In the genomic region with DNA sequence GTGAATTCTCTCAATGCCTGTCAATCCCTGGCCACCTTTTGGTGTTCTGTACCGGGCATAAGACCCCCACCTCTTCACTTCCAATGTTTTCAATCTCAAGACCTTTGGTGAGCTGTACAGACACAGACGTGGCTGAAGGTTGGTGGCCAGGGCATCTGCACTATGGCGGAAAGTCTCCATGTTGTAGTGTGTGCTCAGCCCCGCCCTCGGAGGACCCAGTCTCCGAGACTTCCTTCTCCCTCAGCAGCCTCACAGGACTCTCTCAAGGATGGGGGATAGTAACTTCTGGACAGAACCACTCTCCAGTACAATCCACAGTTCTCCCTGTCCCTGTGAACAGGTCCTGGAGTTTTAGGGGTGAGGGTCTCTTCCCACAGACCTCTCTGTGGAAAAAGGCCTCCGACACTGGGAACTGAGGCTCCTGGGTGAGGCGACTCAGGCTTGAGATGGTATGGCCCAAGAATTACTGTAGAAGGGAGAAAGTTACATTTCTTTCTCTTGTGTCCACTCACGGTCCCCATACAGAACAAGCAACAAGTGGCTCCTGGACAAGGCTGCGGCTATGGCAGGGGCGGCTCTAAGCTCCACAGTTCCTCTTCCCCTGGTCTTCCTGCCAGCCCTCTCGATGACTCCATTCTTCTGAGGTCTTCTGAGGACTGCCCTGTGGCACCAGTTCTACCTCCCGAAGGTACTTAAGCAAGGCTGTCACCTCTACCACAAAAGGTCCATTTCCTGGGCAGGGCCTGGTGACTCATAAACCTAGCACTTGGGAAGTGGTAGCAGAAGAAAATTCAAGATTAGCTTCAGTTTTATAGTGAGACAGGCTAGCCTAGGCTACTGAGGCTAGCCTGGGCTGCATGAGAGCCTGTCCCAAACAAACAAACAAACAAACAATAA, we compare ENCODE assay signal across 16 mouse cellular contexts. TPM values are rescaled to one million over a fixed set of nuclear protein-coding genes. Genes with fewer than 3 reads are reported as not detected.
DNase-seq lines count a peak whose midpoint lies in the region; ATAC-seq and TF ChIP-seq lines count a peak whose summit lies in the region.
"Had no signal": no experiment of that assay in that cellular context is flagged by ENCODE, and none has a peak within 500 bp of the region (broad histone marks: within the 10 kb centered on the region; RNA-seq: fewer than 3 reads in every experiment).

No protein-coding gene starts in this region.

- no peak for ATAC-seq in midbrain, embryonic 14.5 days (ENCODE audit: low FRiP score, low TSS enrichment)
- ATAC-seq in hematopoietic stem cell, adult 5-6 weeks (replicated peaks in 1 of 2; ENCODE audit: insufficient read depth in 1 of 2, low FRiP score in 2 of 2, low TSS enrichment in 1 of 2, low read depth in 1 of 2, poor library complexity in 2 of 2, severe bottlenecking in 2 of 2), result peak; percentile 33 to 80
- no peak for ATAC-seq in stomach, embryonic 16.5 days (ENCODE audit: insufficient read depth, low FRiP score)
- ATAC-seq in intestine, embryonic 15.5 days, result no peak

- no peaks in the 10 kb centered on the region for H3K27me3 ChIP-seq in midbrain, embryonic 10.5 days (ENCODE audit: low read depth, poor library complexity, severe bottlenecking)
- H3K27me3 ChIP-seq in midbrain, embryonic 14.5 days (ENCODE audit: control insufficient read depth, insufficient read depth, low read length), result no peaks in the 10 kb centered on the region
- H3K27me3 ChIP-seq in stomach, embryonic 16.5 days (ENCODE audit: control insufficient read depth, insufficient read depth, low read length), result no peaks in the 10 kb centered on the region
- no peaks in the 10 kb centered on the region for H3K27me3 ChIP-seq in intestine, embryonic 15.5 days (replicated peaks)
- H3K27me3 ChIP-seq: embryonic facial prominence, embryonic 13.5 days; heart, embryonic 12.5 days had no signal

- H3K4me1 ChIP-seq in midbrain, embryonic 10.5 days, result peaks cover 27% of the 10 kb centered on the region
- H3K4me1 ChIP-seq in midbrain, embryonic 14.5 days (ENCODE audit: control insufficient read depth, insufficient read depth, low read length), result 0 out of 2 replicates have a peak, but pooled peaks cover 2% of the 10 kb centered on the region
- H3K4me1 ChIP-seq in stomach, embryonic 16.5 days (ENCODE audit: control insufficient read depth, insufficient read depth, low read length), result peaks cover 16% of the 10 kb centered on the region
- peaks cover 18% of the 10 kb centered on the region; the same call in 1 of the 2 replicates for H3K4me1 ChIP-seq in intestine, embryonic 15.5 days (replicated peaks)

- WGBS in midbrain, embryonic 10.5 days, result 88% methylated on average over 13 of the region's 13 CpGs
- WGBS in midbrain, embryonic 14.5 days, result 88% methylated on average over 13 of the region's 13 CpGs
- 71% methylated on average over 13 of the region's 13 CpGs for WGBS in stomach, embryonic 16.5 days
- 79% methylated on average over 13 of the region's 13 CpGs for WGBS in intestine, embryonic 15.5 days

- no peak overlapping the region for H3K4me2 ChIP-seq in midbrain, embryonic 14.5 days (ENCODE audit: low read length)
- H3K4me2 ChIP-seq in stomach, embryonic 16.5 days (ENCODE audit: low read depth, low read length), result 0 out of 2 replicates have a peak overlapping the region, but pooled peaks have one; percentile 5
- H3K4me2 ChIP-seq in intestine, embryonic 15.5 days (replicated peaks), result no peak overlapping the region
- H3K4me2 ChIP-seq: embryonic facial prominence, embryonic 13.5 days had no signal

- no peak overlapping the region for H3K9ac ChIP-seq in midbrain, embryonic 14.5 days (replicated peaks; ENCODE audit: low read length)
- no peak overlapping the region for H3K9ac ChIP-seq in stomach, embryonic 16.5 days (ENCODE audit: low read length)
- no peak overlapping the region for H3K9ac ChIP-seq in intestine, embryonic 15.5 days
- H3K9ac ChIP-seq: embryonic facial prominence, embryonic 13.5 days; heart, embryonic 12.5 days; lung, embryonic 14.5 days had no signal

- peak overlapping the region; percentile 13; the same call in 1 of the 2 replicates for H3K27ac ChIP-seq in midbrain, embryonic 10.5 days (replicated peaks)
- no peak overlapping the region for H3K27ac ChIP-seq in midbrain, embryonic 14.5 days (replicated peaks; ENCODE audit: low read depth, low read length)
- peak overlapping the region; percentile 67 for H3K27ac ChIP-seq in stomach, embryonic 16.5 days (ENCODE audit: low read length)
- H3K27ac ChIP-seq in layer of hippocampus, adult 2 months, result no peak overlapping the region
- H3K27ac ChIP-seq in intestine, embryonic 15.5 days, result no peak overlapping the region
- H3K27ac ChIP-seq: embryonic facial prominence, embryonic 13.5 days had no signal

- no peaks in the 10 kb centered on the region for H3K36me3 ChIP-seq in midbrain, embryonic 10.5 days
- H3K36me3 ChIP-seq in midbrain, embryonic 14.5 days (ENCODE audit: control insufficient read depth, insufficient read depth, low read length), result no peaks in the 10 kb centered on the region
- H3K36me3 ChIP-seq in stomach, embryonic 16.5 days (ENCODE audit: control insufficient read depth, insufficient read depth, low read length), result no peaks in the 10 kb centered on the region
- no peaks in the 10 kb centered on the region for H3K36me3 ChIP-seq in intestine, embryonic 15.5 days
- H3K36me3 ChIP-seq: embryonic facial prominence, embryonic 13.5 days; heart, embryonic 12.5 days had no signal

- TF ChIP-seq CTCF in layer of hippocampus, adult 2 months (conservative IDR thresholded peaks at IDR 0.05), result no peak

- no peak overlapping the region for H3K4me3 ChIP-seq in midbrain, embryonic 10.5 days
- H3K4me3 ChIP-seq in midbrain, embryonic 14.5 days (replicated peaks; ENCODE audit: low read depth, low read length), result no peak overlapping the region
- H3K4me3 ChIP-seq in stomach, embryonic 16.5 days (replicated peaks; ENCODE audit: low read length), result no peak overlapping the region
- H3K4me3 ChIP-seq in layer of hippocampus, adult 2 months, result no peak overlapping the region
- no peak overlapping the region for H3K4me3 ChIP-seq in intestine, embryonic 15.5 days (replicated peaks)
- H3K4me3 ChIP-seq: embryonic facial prominence, embryonic 13.5 days; heart, embryonic 12.5 days; myocyte had no signal

- H3K9me3 ChIP-seq in midbrain, embryonic 10.5 days (replicated peaks), result no peaks in the 10 kb centered on the region
- no peaks in the 10 kb centered on the region for H3K9me3 ChIP-seq in midbrain, embryonic 14.5 days (ENCODE audit: control insufficient read depth, low read length)
- no peaks in the 10 kb centered on the region for H3K9me3 ChIP-seq in stomach, embryonic 16.5 days (replicated peaks; ENCODE audit: control insufficient read depth, low read length)
- no peaks in the 10 kb centered on the region for H3K9me3 ChIP-seq in intestine, embryonic 15.5 days
- H3K9me3 ChIP-seq: embryonic facial prominence, embryonic 13.5 days; heart, embryonic 12.5 days had no signal

- DNase-seq in midbrain, embryonic 10.5 days (ENCODE audit: low spot score), result no peak
- no peak for DNase-seq in midbrain, embryonic 14.5 days
- DNase-seq in lung, postnatal 10 days, result peak; percentile 26
- DNase-seq in right cerebral cortex, postnatal 10 days (ENCODE audit: low spot score in 2 of 2), result no peak
- DNase-seq in layer of hippocampus, adult 2 months (ENCODE audit: low spot score in 2 of 2), result no peak
- DNase-seq: adrenal gland, postnatal 25 days; cerebellum, adult 18-20 months; kidney, postnatal 25 days; lung, embryonic 14.5 days had no signal

RNA-seq across cellular contexts. Expression of a gene that starts 29.5 kb away (rescaled TPM):
- 51.0 and 98.3 TPM in 2 replicates for polyA plus RNA-seq in midbrain, embryonic 10.5 days (2016; fragmentation: Nextera tagmentation; extraction: Ambion mirVana)
- 605 and 611 TPM in 2 replicates for polyA plus RNA-seq in midbrain, embryonic 14.5 days (2014; fragmentation: Nextera tagmentation; extraction: Ambion mirVana)
- total RNA-seq in hematopoietic stem cell, adult 5-6 weeks (2017), result not detected in 2 replicates
- 5.7 and 6.5 TPM in 2 replicates for polyA plus RNA-seq in stomach, embryonic 16.5 days (2015; fragmentation: Nextera tagmentation; extraction: Ambion mirVana)
- total RNA-seq in layer of hippocampus, adult 2 months (2021), result 100 to 1,000 TPM; 170 to 180 TPM
- polyA plus RNA-seq in intestine, embryonic 15.5 days (2015; fragmentation: Nextera tagmentation; extraction: Ambion mirVana), result 13.9 and 14.5 TPM in 2 replicates
- polyA plus RNA-seq: C2C12, myocyte had no signal

RNA-seq across cellular contexts. Expression of a gene that starts 30.0 kb away (rescaled TPM):
- polyA plus RNA-seq in midbrain, embryonic 10.5 days (2016; fragmentation: Nextera tagmentation; extraction: Ambion mirVana), result 64.1 and 77.4 TPM in 2 replicates
- 89.9 and 91.1 TPM in 2 replicates for polyA plus RNA-seq in midbrain, embryonic 14.5 days (2014; fragmentation: Nextera tagmentation; extraction: Ambion mirVana)
- 93.0 and 138 TPM in 2 replicates for total RNA-seq in hematopoietic stem cell, adult 5-6 weeks (2017)
- 86.4 and 91.2 TPM in 2 replicates for polyA plus RNA-seq in stomach, embryonic 16.5 days (2015; fragmentation: Nextera tagmentation; extraction: Ambion mirVana)
- total RNA-seq in layer of hippocampus, adult 2 months (2021), result 10 to 100 TPM; 80.9 to 84.4 TPM
- 48.4 and 49.1 TPM in 2 replicates for polyA plus RNA-seq in intestine, embryonic 15.5 days (2015; fragmentation: Nextera tagmentation; extraction: Ambion mirVana)

Comparison
In these comparisons a context has a peak if more than half of its experiments do, and no peak if none do; other contexts are left out.
1. H3K27ac ChIP-seq: peak in midbrain, embryonic 10.5 days (single experiment) and stomach, embryonic 16.5 days (single experiment); none in midbrain, embryonic 14.5 days (single experiment), layer of hippocampus, adult 2 months (single experiment) and intestine, embryonic 15.5 days (single experiment).
2. ATAC-seq: peak in hematopoietic stem cell, adult 5-6 weeks (2 of 2); none in midbrain, embryonic 14.5 days (single experiment), stomach, embryonic 16.5 days (single experiment) and intestine, embryonic 15.5 days (single experiment).